9 mouse cellular contexts compared by ENCODE assay signal in the genomic region with DNA sequence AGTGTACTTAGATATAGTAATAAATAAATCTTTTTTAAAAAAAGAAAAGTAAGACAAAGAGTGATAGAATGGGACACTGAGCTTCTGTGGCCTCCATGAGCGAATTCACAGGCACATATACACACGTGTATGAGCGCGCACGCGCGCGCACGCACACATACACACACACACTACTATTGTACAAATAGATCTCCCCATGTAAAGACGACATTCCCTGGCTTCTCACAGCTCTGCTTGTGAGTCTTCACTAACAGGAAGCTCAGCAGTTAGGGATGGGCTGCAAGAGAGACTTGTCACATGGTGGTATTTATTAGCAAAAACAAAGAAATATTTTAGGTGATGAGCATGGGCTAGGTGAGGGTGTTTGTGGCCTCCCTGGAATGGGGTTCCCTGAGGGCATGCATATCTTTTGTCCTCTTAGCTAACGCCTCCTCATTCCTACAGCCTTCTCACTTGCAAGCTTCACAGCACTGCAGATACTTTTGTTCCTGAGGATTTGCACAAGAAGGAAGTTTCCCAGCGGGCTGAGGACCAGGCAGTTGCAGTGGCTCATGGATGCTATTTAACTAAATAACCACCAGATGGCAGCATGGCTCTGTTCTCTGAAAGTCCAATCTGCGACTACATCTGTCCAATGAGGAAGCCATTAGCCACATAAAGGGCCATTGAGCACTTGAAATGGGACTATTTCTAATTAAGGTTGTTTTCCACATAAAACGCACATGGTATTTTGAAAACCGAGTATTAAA. TPM values are rescaled to one million over a fixed set of nuclear protein-coding genes. Genes with fewer than 3 reads are reported as not detected.
DNase-seq lines count a peak whose midpoint lies in the region; ATAC-seq and TF ChIP-seq lines count a peak whose summit lies in the region.
"Had no signal": no experiment of that assay in that cellular context is flagged by ENCODE, and none has a peak within 500 bp of the region (broad histone marks: within the 10 kb centered on the region; RNA-seq: fewer than 3 reads in every experiment).

No protein-coding gene starts in this region.

- H3K9me3 ChIP-seq in intestine, embryonic 14.5 days (ENCODE audit: control insufficient read depth, low read length), result no peaks in the 10 kb centered on the region
- H3K9me3 ChIP-seq: embryonic facial prominence, embryonic 12.5 days had no signal

- no peak for TF ChIP-seq POLR2A in spleen, adult 2 months (IDR thresholded peaks at IDR 0.05; ENCODE audit: low read depth, low read length)

- H3K4me2 ChIP-seq in intestine, embryonic 14.5 days (ENCODE audit: low read length), result no peak overlapping the region
- H3K4me2 ChIP-seq: embryonic facial prominence, embryonic 12.5 days had no signal

- intact Hi-C loops in gastrocnemius, adult 2 months (cut with DNase I), result loop anchor here (1.0 to 2.0 kb wide), 3 partner anchors 15 to 111 kb away; no protein-coding TSS in a partner anchor

- peak; percentile 50 to 53 for DNase-seq in spleen, adult 2 months (ENCODE audit: low read depth in 1 of 2, low spot score in 2 of 2)
- DNase-seq in spleen, adult 12 weeks (ENCODE audit: low spot score), result no peak
- DNase-seq in cerebellum, adult 9-11 months, result peak; percentile 67
- DNase-seq in gastrocnemius, adult 2 months, result peak; percentile 51
- peak; percentile 68 for DNase-seq in intestine, embryonic 14.5 days (ENCODE audit: low spot score)
- DNase-seq in left cerebral cortex, adult 9 months (ENCODE audit: low spot score in 2 of 2), result peak; percentile 58 to 84
- peak; percentile 89 for DNase-seq in mesoderm, embryonic 11.5 days (ENCODE audit: low read depth, low spot score)
- peak; percentile 48 to 56 for DNase-seq in spleen, postnatal 36 days (ENCODE audit: low spot score in 2 of 2)

- no peak overlapping the region for H3K9ac ChIP-seq in intestine, embryonic 14.5 days (ENCODE audit: low read length)
- H3K9ac ChIP-seq: embryonic facial prominence, embryonic 12.5 days had no signal

- no peak overlapping the region for H3K27ac ChIP-seq in spleen, adult 2 months (ENCODE audit: insufficient read depth, low read length)
- no peak overlapping the region for H3K27ac ChIP-seq in gastrocnemius, adult 2 months
- no peak overlapping the region for H3K27ac ChIP-seq in intestine, embryonic 14.5 days (ENCODE audit: low read depth)
- H3K27ac ChIP-seq: embryonic facial prominence, embryonic 12.5 days had no signal

- ATAC-seq in intestine, embryonic 14.5 days (replicated peaks; ENCODE audit: low FRiP score, low TSS enrichment, low read depth), result 0 out of 2 replicates have a peak, but pooled peaks have one; percentile 38

- no peaks in the 10 kb centered on the region for H3K27me3 ChIP-seq in spleen, adult 2 months (ENCODE audit: control insufficient read depth, insufficient read depth, low read length)
- no peaks in the 10 kb centered on the region for H3K27me3 ChIP-seq in intestine, embryonic 14.5 days (replicated peaks; ENCODE audit: control insufficient read depth, insufficient read depth, low read length)
- H3K27me3 ChIP-seq: embryonic facial prominence, embryonic 12.5 days had no signal

- 56% methylated on average over 15 of the region's 15 CpGs for WGBS in spleen, adult 2 months
- WGBS in intestine, embryonic 14.5 days, result 52% methylated on average over 15 of the region's 15 CpGs

- TF ChIP-seq CTCF in spleen, adult 2 months (IDR thresholded peaks at IDR 0.05; ENCODE audit: extremely low read depth, insufficient read depth, insufficient read length, insufficient replicate concordance), result peak; percentile 66; the same call in 1 of the 2 replicates
- peak; percentile 92 for TF ChIP-seq CTCF in gastrocnemius, adult 2 months (IDR thresholded peaks at IDR 0.05)

- H3K4me3 ChIP-seq in spleen, adult 2 months (ENCODE audit: extremely low read depth, insufficient read depth, insufficient read length), result no peak overlapping the region
- H3K4me3 ChIP-seq in gastrocnemius, adult 2 months, result no peak overlapping the region
- no peak overlapping the region for H3K4me3 ChIP-seq in intestine, embryonic 14.5 days (ENCODE audit: low read depth, low read length)
- H3K4me3 ChIP-seq: embryonic facial prominence, embryonic 12.5 days had no signal

- no peaks in the 10 kb centered on the region for H3K36me3 ChIP-seq in spleen, adult 2 months (ENCODE audit: control insufficient read depth, insufficient read depth, low read length)
- H3K36me3 ChIP-seq in intestine, embryonic 14.5 days (ENCODE audit: control insufficient read depth, insufficient read depth, low read length), result peaks cover 2% of the 10 kb centered on the region
- H3K36me3 ChIP-seq: embryonic facial prominence, embryonic 12.5 days had no signal

- H3K4me1 ChIP-seq in spleen, adult 2 months (ENCODE audit: control insufficient read depth, insufficient read depth, insufficient read length), result no peaks in the 10 kb centered on the region; the same call in 1 of the 2 replicates
- H3K4me1 ChIP-seq in intestine, embryonic 14.5 days (replicated peaks; ENCODE audit: control insufficient read depth, insufficient read depth, low read length), result no peaks in the 10 kb centered on the region
- H3K4me1 ChIP-seq: embryonic facial prominence, embryonic 12.5 days had no signal

RNA-seq across cellular contexts. Expression of gene A830005F24Rik, which starts 14.9 kb away (rescaled TPM):
- polyA plus RNA-seq in spleen, adult 2 months (2012; rRNA removed), result not detected in 2 replicates
- total RNA-seq in gastrocnemius, adult 2 months (2021), result under 1 TPM in 1 of 2 experiments, not detected in 1; 0.31 TPM
- polyA plus RNA-seq in intestine, embryonic 14.5 days (2014; fragmentation: Nextera tagmentation; extraction: Ambion mirVana), result 0.79 and 1.1 TPM in 2 replicates

RNA-seq across cellular contexts. Expression of gene Zfp169, which starts 15.0 kb away (rescaled TPM):
- 9.9 and 10.1 TPM in 2 replicates for polyA plus RNA-seq in spleen, adult 2 months (2012; rRNA removed)
- total RNA-seq in gastrocnemius, adult 2 months (2021), result 1 to 10 TPM; 3.6 to 3.7 TPM
- 6.2 and 6.6 TPM in 2 replicates for polyA plus RNA-seq in intestine, embryonic 14.5 days (2014; fragmentation: Nextera tagmentation; extraction: Ambion mirVana)
